Mouse (Mus musculus) kidney, embryonic 16.5 days (tissue): ENCODE data around the gene Parva. TPM values are rescaled to one million over a fixed set of nuclear protein-coding genes. Genes with fewer than 3 reads are reported as not detected.

ENCODE experiments used
- ATAC-seq: fragments of 200-750 bp; cut with Nextera tagmentation; 2 replicates; pipeline ENCODE4 v1.8.0; 2017; ENCODE audit warnings: moderate TSS enrichment; ENCODE audit not compliant: low FRiP score, low TSS enrichment
- H3K27ac ChIP-seq: fragments of 300-500 bp; sonication (generic); 2 replicates; pipeline ENCODE4 v1.5.1; 2014; ENCODE audit warnings: low read length
- H3K27me3 ChIP-seq: fragments of 300-500 bp; sonication (generic); 2 replicates; pipeline ENCODE4 v1.6.1; 2014; ENCODE audit warnings: low read length, control low read depth, mixed read lengths; ENCODE audit not compliant: insufficient read depth
- H3K36me3 ChIP-seq: fragments of 300-500 bp; sonication (generic); 2 replicates; pipeline ENCODE4 v1.6.1; 2014; ENCODE audit warnings: low read length, control low read depth, mixed read lengths; ENCODE audit not compliant: insufficient read depth
- H3K4me1 ChIP-seq: fragments of 300-500 bp; sonication (generic); 2 replicates; pipeline ENCODE4 v1.6.1; 2014; ENCODE audit warnings: low read length, control low read depth, mixed read lengths; ENCODE audit not compliant: insufficient read depth
- H3K4me2 ChIP-seq: fragments of 300-500 bp; sonication (generic); replicated peaks from 2 replicates; pipeline ENCODE4 v1.6.1; 2014; ENCODE audit warnings: low read depth, low read length
- H3K4me3 ChIP-seq: fragments of 300-500 bp; sonication (generic); 2 replicates; pipeline ENCODE4 v1.5.1; 2014; ENCODE audit warnings: mild to moderate bottlenecking, low read length
- H3K9ac ChIP-seq: fragments of 300-500 bp; sonication (generic); replicated peaks from 2 replicates; pipeline ENCODE4 v1.6.1; 2014; ENCODE audit warnings: low read length
- H3K9me3 ChIP-seq: fragments of 300-500 bp; sonication (generic); 2 replicates; pipeline ENCODE4 v1.6.1; 2016; ENCODE audit warnings: low read length, control low read depth
- WGBS: fragments of 180-500 bp; shearing (Covaris S2); extraction: QIAGEN DNeasy Blood & Tissue Kit; methylation state at CpG from one replicate; pipeline ENCODE4 v1.1.7; 2014; 5-methylcytosine and 5-hydroxymethylcytosine counted together
- polyA plus RNA-seq: library from polyadenylated mRNA; unstranded; fragments of >200 nt; fragmentation: Nextera tagmentation; extraction: Ambion mirVana; gene quantifications from 2 replicates; pipeline ENCODE4 v1.2.1, GENCODE M21; 2015

Parva gene
- polyA plus RNA-seq, 1 experiment from 2014 or later, result 120 TPM

DNA sequence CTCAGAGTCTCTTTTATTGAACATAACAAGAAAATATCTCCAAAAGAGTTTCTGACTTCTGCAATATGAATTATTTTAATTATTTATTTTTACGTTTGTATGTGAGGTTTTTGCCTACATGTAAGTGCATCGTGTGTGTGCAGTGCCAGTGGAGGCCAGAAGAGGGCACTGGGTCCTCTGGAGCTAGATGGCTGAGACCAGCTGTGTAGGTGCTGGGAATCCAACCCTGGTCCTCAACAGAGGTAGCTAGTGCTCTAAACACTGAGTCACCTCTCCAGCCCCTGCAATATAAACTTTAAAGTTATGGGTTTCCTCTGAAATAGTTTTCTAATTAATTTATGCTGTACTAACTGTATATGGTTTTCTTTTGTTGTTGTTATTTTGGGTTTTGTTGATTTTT is 208.6 kb downstream of the Parva start:
- no peaks in the 10 kb centered on the region for H3K27me3 ChIP-seq
- no peak overlapping the region for H3K9ac ChIP-seq
- WGBS, result 97% methylated on average over 2 of the region's 2 CpGs

More for the DNA sequence above, 208.6 kb downstream of the Parva start:
- H3K27ac ChIP-seq, result no peak overlapping the region
- H3K36me3 ChIP-seq, result no peaks in the 10 kb centered on the region
- 0 out of 2 replicates have a peak, but pooled peaks cover 7% of the 10 kb centered on the region for H3K9me3 ChIP-seq
- ATAC-seq, result no peak
- H3K4me2 ChIP-seq, result no peak overlapping the region
- no peaks in the 10 kb centered on the region for H3K4me1 ChIP-seq
- no peak overlapping the region for H3K4me3 ChIP-seq

Other genes starting within 250 kb of the Parva start
- gene Mical2, start 201.6 kb upstream of the Parva start, polyA plus RNA-seq, result 7.9 and 8.3 TPM in 2 replicates